18 mouse cellular contexts compared by ENCODE assay signal in the genomic region with DNA sequence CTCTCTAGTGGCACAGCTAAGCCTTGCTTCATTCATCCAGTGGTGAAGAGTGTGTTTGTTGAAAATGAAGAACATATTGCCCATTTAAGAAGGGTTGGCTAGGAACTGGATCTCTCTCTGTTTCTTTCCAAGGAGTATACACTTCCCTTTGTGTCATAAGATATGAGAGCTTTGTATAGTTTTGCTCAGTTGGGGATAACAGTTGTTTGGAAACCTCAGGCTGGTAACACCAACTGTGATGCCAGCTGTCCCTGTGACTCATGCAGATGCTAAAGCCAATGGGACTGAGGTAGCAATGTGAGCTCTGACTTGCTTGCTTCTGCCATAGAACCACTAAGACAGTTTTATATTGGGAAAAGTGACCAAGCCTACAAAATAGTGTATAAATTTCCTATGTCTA. TPM values are rescaled to one million over a fixed set of nuclear protein-coding genes. Genes with fewer than 3 reads are reported as not detected.
DNase-seq lines count a peak whose midpoint lies in the region; ATAC-seq and TF ChIP-seq lines count a peak whose summit lies in the region.
"Had no signal": no experiment of that assay in that cellular context is flagged by ENCODE, and none has a peak within 500 bp of the region (broad histone marks: within the 10 kb centered on the region; RNA-seq: fewer than 3 reads in every experiment).

No protein-coding gene starts in this region.

- no peak overlapping the region for H3K4me3 ChIP-seq in forebrain, postnatal 0 days (ENCODE audit: low read depth, low read length)
- no peak overlapping the region for H3K4me3 ChIP-seq in forebrain, embryonic 13.5 days
- H3K4me3 ChIP-seq in midbrain, postnatal 0 days (ENCODE audit: low read depth, low read length) = no peak overlapping the region
- no peak overlapping the region for H3K4me3 ChIP-seq in midbrain, embryonic 14.5 days (replicated peaks; ENCODE audit: low read depth, low read length)
- H3K4me3 ChIP-seq: forebrain, embryonic 10.5 days; heart, embryonic 15.5 days; hindbrain, embryonic 13.5 days; limb, embryonic 12.5 days had no signal

- ATAC-seq in forebrain, postnatal 0 days = 0 out of 2 replicates have a peak, but pooled peaks have one; percentile 14
- no peak for ATAC-seq in forebrain, embryonic 13.5 days
- ATAC-seq in midbrain, postnatal 0 days (ENCODE audit: low FRiP score) = no peak
- ATAC-seq in midbrain, embryonic 14.5 days (ENCODE audit: low FRiP score, low TSS enrichment) = no peak
- ATAC-seq: liver, postnatal 0 days had no signal

- no peak overlapping the region for H3K27ac ChIP-seq in forebrain, postnatal 0 days (ENCODE audit: low read depth, low read length)
- H3K27ac ChIP-seq in forebrain, embryonic 13.5 days = no peak overlapping the region
- no peak overlapping the region for H3K27ac ChIP-seq in midbrain, postnatal 0 days (ENCODE audit: low read depth, low read length)
- no peak overlapping the region for H3K27ac ChIP-seq in midbrain, embryonic 14.5 days (replicated peaks; ENCODE audit: low read depth, low read length)
- H3K27ac ChIP-seq: forebrain, embryonic 10.5 days; heart, embryonic 15.5 days; hindbrain, embryonic 13.5 days; limb, embryonic 12.5 days had no signal

- H3K4me1 ChIP-seq in forebrain, postnatal 0 days (ENCODE audit: insufficient read depth) = no peaks in the 10 kb centered on the region
- H3K4me1 ChIP-seq in forebrain, embryonic 13.5 days = no peaks in the 10 kb centered on the region
- H3K4me1 ChIP-seq in midbrain, postnatal 0 days (ENCODE audit: insufficient read depth, low read length) = no peaks in the 10 kb centered on the region
- H3K4me1 ChIP-seq in midbrain, embryonic 14.5 days (ENCODE audit: control insufficient read depth, insufficient read depth, low read length) = no peaks in the 10 kb centered on the region
- H3K4me1 ChIP-seq: heart, embryonic 15.5 days; hindbrain, embryonic 13.5 days; limb, embryonic 12.5 days had no signal

- no peaks in the 10 kb centered on the region for H3K36me3 ChIP-seq in forebrain, postnatal 0 days (ENCODE audit: insufficient read depth)
- H3K36me3 ChIP-seq in forebrain, embryonic 13.5 days (ENCODE audit: poor library complexity, severe bottlenecking) = no peaks in the 10 kb centered on the region
- H3K36me3 ChIP-seq in midbrain, postnatal 0 days (ENCODE audit: insufficient read depth, low read length) = no peaks in the 10 kb centered on the region
- no peaks in the 10 kb centered on the region for H3K36me3 ChIP-seq in midbrain, embryonic 14.5 days (ENCODE audit: control insufficient read depth, insufficient read depth, low read length)
- H3K36me3 ChIP-seq: forebrain, embryonic 10.5 days; heart, embryonic 15.5 days; hindbrain, embryonic 13.5 days; limb, embryonic 12.5 days had no signal

- no peak overlapping the region for H3K9ac ChIP-seq in forebrain, postnatal 0 days
- H3K9ac ChIP-seq in forebrain, embryonic 13.5 days = no peak overlapping the region
- no peak overlapping the region for H3K9ac ChIP-seq in midbrain, postnatal 0 days (replicated peaks; ENCODE audit: low read length, poor library complexity, severe bottlenecking)
- H3K9ac ChIP-seq in midbrain, embryonic 14.5 days (replicated peaks; ENCODE audit: low read length) = no peak overlapping the region
- H3K9ac ChIP-seq: heart, embryonic 15.5 days; hindbrain, embryonic 13.5 days; limb, embryonic 12.5 days; liver, postnatal 0 days had no signal

- H3K9me3 ChIP-seq in forebrain, postnatal 0 days (ENCODE audit: low read length) = no peaks in the 10 kb centered on the region
- no peaks in the 10 kb centered on the region for H3K9me3 ChIP-seq in forebrain, embryonic 13.5 days (replicated peaks)
- no peaks in the 10 kb centered on the region for H3K9me3 ChIP-seq in midbrain, postnatal 0 days (ENCODE audit: low read length)
- no peaks in the 10 kb centered on the region for H3K9me3 ChIP-seq in midbrain, embryonic 14.5 days (ENCODE audit: control insufficient read depth, low read length)
- H3K9me3 ChIP-seq: forebrain, embryonic 10.5 days; heart, embryonic 15.5 days; hindbrain, embryonic 13.5 days; limb, embryonic 12.5 days had no signal

- no peak for TF ChIP-seq CTCF in forebrain, postnatal 0 days (IDR thresholded peaks at IDR 0.05; ENCODE audit: low read depth)
- TF ChIP-seq CTCF in midbrain, postnatal 0 days (IDR thresholded peaks at IDR 0.05) = no peak

- no peak overlapping the region for H3K4me2 ChIP-seq in forebrain, postnatal 0 days (ENCODE audit: low read depth)
- H3K4me2 ChIP-seq in forebrain, embryonic 13.5 days = no peak overlapping the region
- no peak overlapping the region for H3K4me2 ChIP-seq in midbrain, postnatal 0 days (ENCODE audit: low read depth, low read length, poor library complexity, severe bottlenecking)
- no peak overlapping the region for H3K4me2 ChIP-seq in midbrain, embryonic 14.5 days (ENCODE audit: low read length)
- H3K4me2 ChIP-seq: heart, embryonic 15.5 days; hindbrain, embryonic 13.5 days; limb, embryonic 12.5 days had no signal

- no peaks in the 10 kb centered on the region for H3K27me3 ChIP-seq in forebrain, postnatal 0 days (ENCODE audit: insufficient read depth, low read length)
- H3K27me3 ChIP-seq in forebrain, embryonic 13.5 days = no peaks in the 10 kb centered on the region
- no peaks in the 10 kb centered on the region for H3K27me3 ChIP-seq in midbrain, postnatal 0 days (ENCODE audit: insufficient read depth, low read length)
- no peaks in the 10 kb centered on the region for H3K27me3 ChIP-seq in midbrain, embryonic 14.5 days (ENCODE audit: control insufficient read depth, insufficient read depth, low read length)
- H3K27me3 ChIP-seq: hindbrain, embryonic 13.5 days; limb, embryonic 12.5 days had no signal

- DNase-seq in forebrain, postnatal 0 days = no peak
- peak; percentile 17 for DNase-seq in midbrain, postnatal 0 days (ENCODE audit: low spot score)
- DNase-seq in midbrain, embryonic 14.5 days = no peak
- DNase-seq in layer of hippocampus, adult 9-10 months (ENCODE audit: low spot score) = peak; percentile 37
- DNase-seq in telencephalon, adult 2 months (ENCODE audit: low read depth, low spot score) = peak; percentile 51
- no peak for DNase-seq in thymus, postnatal 36 days
- no peak for DNase-seq in cerebellum, postnatal 25 days
- DNase-seq: adrenal gland, postnatal 10 days; gastrocnemius, postnatal 25 days; kidney, adult 11 months; kidney, postnatal 25 days; liver, postnatal 0 days; lung, postnatal 4 days had no signal

RNA-seq across cellular contexts. Expression of a gene that starts 8.2 kb away (rescaled TPM):
- total RNA-seq in forebrain, postnatal 0 days (2014; rRNA removed) = 0.38 and 0.76 TPM in 2 replicates
- polyA plus RNA-seq in forebrain, postnatal 0 days (2015; fragmentation: Nextera tagmentation; extraction: Ambion mirVana) = 0.05 and 0.06 TPM in 2 replicates
- 0.06 and 0.10 TPM in 2 replicates for polyA plus RNA-seq in forebrain, embryonic 13.5 days (2015; fragmentation: Nextera tagmentation; extraction: Ambion mirVana)
- total RNA-seq in midbrain, postnatal 0 days (2014; rRNA removed) = 0.57 and 0.88 TPM in 2 replicates
- 0.17 and 0.18 TPM in 2 replicates for polyA plus RNA-seq in midbrain, postnatal 0 days (2015; fragmentation: Nextera tagmentation; extraction: Ambion mirVana)
- polyA plus RNA-seq in midbrain, embryonic 14.5 days (2014; fragmentation: Nextera tagmentation; extraction: Ambion mirVana) = 0.07 TPM in 2 replicates

RNA-seq across cellular contexts. Expression of a gene that starts 19.4 kb away (rescaled TPM):
- total RNA-seq in forebrain, postnatal 0 days (2014; rRNA removed) = 1.5 and 1.6 TPM in 2 replicates
- polyA plus RNA-seq in forebrain, postnatal 0 days (2015; fragmentation: Nextera tagmentation; extraction: Ambion mirVana) = 1.9 and 2.0 TPM in 2 replicates
- 0.47 and 0.80 TPM in 2 replicates for polyA plus RNA-seq in forebrain, embryonic 13.5 days (2015; fragmentation: Nextera tagmentation; extraction: Ambion mirVana)
- total RNA-seq in midbrain, postnatal 0 days (2014; rRNA removed) = 0.80 and 1.4 TPM in 2 replicates
- 2.0 and 2.1 TPM in 2 replicates for polyA plus RNA-seq in midbrain, postnatal 0 days (2015; fragmentation: Nextera tagmentation; extraction: Ambion mirVana)
- 0.82 and 1.1 TPM in 2 replicates for polyA plus RNA-seq in midbrain, embryonic 14.5 days (2014; fragmentation: Nextera tagmentation; extraction: Ambion mirVana)

RNA-seq across cellular contexts. Expression of a gene that starts 41.5 kb away (rescaled TPM):
- total RNA-seq in forebrain, postnatal 0 days (2014; rRNA removed) = 18.1 and 22.7 TPM in 2 replicates
- polyA plus RNA-seq in forebrain, postnatal 0 days (2015; fragmentation: Nextera tagmentation; extraction: Ambion mirVana) = 6.5 and 10.6 TPM in 2 replicates
- 13.7 and 14.5 TPM in 2 replicates for polyA plus RNA-seq in forebrain, embryonic 13.5 days (2015; fragmentation: Nextera tagmentation; extraction: Ambion mirVana)
- total RNA-seq in midbrain, postnatal 0 days (2014; rRNA removed) = 19.1 and 23.6 TPM in 2 replicates
- polyA plus RNA-seq in midbrain, postnatal 0 days (2015; fragmentation: Nextera tagmentation; extraction: Ambion mirVana) = 11.8 and 14.3 TPM in 2 replicates
- 19.0 and 21.1 TPM in 2 replicates for polyA plus RNA-seq in midbrain, embryonic 14.5 days (2014; fragmentation: Nextera tagmentation; extraction: Ambion mirVana)

Comparison
In these comparisons a context has a peak if more than half of its experiments do, and no peak if none do; other contexts are left out.
1. DNase-seq: peak in midbrain, postnatal 0 days (single experiment), layer of hippocampus, adult 9-10 months (single experiment) and telencephalon, adult 2 months (single experiment); none in forebrain, postnatal 0 days (single experiment), midbrain, embryonic 14.5 days (single experiment), thymus, postnatal 36 days (0 of 2) and cerebellum, postnatal 25 days (0 of 2).